Mouse (Mus musculus) induced T-regulatory cell, adult 2 months (primary cell): ENCODE measurements around the gene Timp2.

ENCODE experiments used
- DNase-seq: peaks from one replicate; pipeline ENCODE4 v3.0.0-alpha.2; 2012; ENCODE audit warnings: low read depth

Gene Timp2

DNA sequence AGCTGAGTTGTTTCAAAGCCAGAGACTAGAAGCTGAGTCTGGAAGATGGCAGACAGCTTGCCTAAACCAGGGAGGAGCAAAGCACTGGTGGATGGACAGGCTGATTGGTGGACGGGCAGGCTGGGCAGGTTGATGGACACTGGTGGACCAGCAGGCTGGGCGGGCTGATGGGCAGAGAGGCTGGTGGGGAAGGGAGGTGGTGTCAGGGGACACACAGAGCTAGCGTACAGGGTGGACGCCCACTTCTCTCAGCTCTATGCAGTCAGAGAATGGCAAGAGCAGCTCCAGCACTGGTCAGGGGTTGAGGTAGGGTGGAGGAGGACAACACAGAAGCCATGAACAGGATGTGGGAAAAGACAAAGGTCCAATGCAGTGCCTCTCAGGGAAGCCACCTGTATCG is 13.7 kb upstream of the Timp2 start:
- DNase-seq = no peak

DNA sequence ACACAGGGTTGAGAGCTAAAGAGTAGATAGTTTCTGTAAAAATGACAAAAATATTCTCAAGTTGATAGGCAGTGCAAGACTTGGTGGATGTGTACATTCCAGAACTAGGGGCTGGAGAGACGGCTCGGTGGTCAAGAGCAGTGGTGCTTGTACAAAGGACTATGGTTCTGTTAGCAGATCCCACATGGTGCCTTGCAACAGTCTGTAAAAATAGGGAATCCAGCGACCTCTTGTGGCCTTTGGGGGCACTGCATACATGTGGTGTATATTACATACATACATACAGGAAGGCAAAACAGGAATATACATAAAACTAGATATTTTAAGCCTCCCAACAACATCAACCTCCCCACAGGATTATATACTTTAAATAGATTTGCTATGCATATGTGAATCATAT is 12.8 kb upstream of the Timp2 start:
- DNase-seq = peak; percentile 80

DNA sequence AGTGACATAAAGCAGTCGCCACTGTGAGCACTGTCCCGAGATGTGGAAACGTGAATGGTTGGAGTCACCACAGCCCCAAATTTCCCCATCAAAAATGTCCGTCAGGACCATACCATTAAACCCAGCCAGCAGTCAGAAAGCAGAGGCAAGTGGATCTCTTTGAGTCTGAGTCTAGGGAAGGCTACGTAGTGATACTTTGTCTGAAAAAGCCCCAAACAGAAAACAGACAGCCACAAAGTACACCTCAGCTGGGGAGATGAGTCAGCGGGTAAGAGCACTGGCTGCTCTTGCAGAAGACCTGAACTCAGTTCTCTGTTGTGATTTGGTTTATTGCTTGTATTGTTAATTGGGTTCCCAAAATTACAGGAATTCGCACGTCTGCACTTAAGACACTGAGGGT is 11.0 kb upstream of the Timp2 start:
- peak; percentile 57 for DNase-seq

DNA sequence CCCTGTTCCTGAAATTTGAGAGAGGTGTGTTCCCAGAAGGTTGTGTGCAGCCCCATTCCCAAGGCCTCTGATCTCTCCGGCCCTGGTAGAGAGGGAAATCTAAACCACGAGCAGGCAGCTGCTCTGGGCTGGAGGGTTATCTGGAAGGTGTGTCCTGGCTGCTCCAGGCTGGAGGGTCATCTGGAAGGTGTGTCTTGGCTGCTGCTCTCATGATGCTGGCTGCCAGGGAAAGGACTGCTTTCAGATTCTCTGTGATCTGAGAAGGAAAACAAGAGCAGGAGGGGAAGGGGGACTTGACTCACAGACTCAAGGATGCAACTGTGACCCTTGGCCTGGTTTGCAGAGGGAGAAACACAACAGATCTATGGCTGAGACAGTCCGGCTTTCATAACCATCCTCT is 10.6 kb upstream of the Timp2 start:
- no peak for DNase-seq

DNA sequence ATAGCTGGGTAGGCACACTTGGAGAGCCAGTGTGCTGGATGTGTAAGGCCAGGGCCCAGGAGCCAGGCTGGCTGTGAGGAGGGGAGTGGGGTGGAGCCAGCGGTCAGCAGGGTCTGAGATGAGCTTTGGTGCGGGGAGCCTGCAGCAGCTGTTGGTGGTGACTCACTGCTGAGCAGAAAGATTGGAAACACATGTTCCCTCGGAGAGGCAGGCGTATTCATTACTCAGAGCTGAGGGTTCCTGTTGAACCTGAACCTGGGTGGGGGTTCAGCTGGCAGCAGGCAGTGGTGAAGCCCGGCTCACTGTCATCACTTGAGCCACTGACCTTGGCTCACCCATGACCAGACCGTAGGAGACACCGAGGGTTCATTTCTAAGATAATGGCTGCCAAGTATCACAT is 9.6 kb upstream of the Timp2 start:
- DNase-seq = no peak

DNA sequence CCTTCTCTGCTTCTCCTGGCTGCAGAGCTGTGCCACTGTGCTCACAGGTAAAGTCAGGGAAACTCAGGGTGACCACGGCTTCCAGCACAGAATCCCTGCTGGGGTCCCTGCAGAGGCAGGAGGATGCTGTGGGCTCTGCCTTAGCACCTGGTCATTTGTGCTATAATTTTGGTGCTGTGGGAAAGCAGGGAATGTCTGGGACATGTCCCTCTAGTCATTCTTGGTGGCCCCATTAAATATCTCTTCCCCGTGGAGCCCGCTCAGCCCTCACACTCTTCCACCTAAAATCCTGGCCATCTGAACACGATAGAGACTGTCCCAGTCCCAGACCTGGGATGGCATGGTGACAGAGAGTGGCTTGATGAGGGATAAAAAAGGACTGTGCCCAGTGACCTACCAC is 8.5 kb upstream of the Timp2 start:
- DNase-seq = no peak

DNA sequence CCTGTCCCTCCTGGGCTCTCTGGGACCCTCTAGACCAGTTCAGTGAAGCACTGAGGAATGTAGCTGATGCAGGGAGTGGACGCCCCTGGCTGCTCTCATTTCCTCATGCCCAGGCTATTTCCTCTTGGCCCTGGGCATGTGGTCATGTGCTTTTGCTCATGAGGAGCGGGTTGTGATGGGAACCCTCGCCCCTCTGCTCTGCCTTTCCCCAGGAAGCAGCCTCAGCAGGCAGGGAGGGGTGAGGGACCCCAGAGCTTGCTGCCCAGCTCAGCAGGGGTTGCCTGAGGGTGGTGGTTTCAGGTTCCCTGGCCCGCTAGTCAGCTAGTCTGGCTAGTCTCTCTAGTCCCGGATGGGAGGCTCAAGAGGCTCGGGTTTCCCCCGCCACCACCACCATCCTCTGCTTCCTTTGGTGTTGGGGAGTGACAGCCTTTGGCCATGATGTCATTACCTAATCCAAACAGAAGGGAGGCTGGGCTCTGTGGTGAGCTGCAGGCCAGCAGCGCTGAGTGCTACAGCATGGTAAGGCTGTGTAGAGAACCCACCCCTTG is 7.5 kb upstream of the Timp2 start:
- peak; percentile 81 for DNase-seq

DNA sequence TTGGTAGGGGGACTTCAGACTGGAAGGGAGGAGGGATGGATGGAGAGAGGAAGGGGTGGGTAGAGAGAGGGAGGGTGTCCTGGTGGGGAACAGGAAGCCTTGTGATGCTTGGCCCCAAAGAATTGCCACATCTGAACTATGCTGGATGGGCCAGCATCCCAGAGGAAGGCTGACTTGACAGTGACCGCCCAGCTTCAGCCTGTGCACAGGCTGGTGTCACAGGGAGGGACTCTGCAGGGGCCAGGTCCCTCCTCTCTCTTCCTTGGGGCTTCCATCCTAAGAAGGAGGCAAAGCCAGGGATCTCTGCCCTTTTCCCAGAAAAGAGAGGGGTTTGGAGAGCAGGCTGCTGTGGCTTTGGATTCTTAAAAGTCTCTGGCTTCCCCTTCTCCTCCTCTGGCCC is 7.0 kb upstream of the Timp2 start:
- no peak for DNase-seq

DNA sequence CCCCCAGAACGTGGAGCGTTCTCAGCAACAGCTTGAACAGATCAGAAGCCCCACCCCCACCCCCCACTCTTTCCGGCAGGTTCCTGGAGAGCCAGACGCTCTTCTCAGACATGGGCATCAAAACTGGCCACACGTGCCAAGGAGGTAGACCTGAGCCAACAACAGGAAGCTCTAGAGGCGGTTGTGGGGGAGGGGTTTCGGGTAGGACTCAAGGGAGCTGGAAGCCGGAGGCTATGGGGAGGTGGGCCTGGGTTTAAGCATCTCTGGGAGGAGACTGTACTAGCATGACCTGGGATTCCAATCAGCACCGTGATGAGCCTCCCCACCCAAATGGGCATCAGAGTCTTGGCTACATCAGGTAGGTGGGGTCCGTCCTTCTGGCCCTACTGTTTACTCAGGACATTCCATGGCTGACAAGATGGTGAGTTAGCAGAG is 5.4 kb upstream of the Timp2 start:
- DNase-seq = peak; percentile 74

DNA sequence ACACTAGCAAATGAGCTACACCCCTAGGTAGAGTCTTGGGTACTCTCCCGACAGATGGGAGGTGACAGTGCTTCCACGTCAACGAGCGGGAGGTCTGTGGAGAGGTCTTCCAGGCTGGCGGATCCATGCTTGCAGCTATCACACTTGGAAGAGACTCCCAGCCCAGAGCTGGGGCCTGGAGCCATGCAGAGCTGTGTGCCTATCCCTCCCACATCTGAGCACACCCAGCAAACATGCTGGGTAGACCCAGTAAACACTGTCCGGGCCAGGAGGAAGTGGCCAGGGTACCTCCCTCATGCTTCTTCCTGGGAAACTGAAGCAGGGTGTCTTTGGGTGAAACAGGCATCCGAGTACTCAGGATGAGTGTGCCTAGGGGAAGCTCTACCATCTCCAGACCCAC is 5.0 kb upstream of the Timp2 start:
- DNase-seq = no peak

DNA sequence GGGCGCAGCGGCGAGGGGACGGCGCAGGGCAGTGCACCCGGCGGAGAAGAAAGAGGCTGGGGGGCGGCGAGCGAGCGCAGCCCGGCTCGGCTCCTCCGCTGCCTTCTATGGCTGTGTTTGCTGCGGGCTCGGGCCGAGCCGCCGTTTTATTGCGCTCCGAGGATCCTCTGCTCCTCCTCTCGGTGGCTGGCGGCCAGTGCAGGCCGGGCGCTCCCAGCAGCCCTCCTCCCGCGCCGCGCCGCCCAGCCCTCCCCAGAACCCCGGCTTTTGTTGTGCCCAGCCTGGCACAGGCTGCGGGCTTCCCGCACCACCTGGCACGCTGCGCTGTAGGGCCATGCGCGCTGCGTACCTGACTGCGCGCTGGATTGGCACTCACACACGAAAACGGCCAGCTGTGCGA is 335 bp downstream of the Timp2 start:
- peak; percentile 90 for DNase-seq

DNA sequence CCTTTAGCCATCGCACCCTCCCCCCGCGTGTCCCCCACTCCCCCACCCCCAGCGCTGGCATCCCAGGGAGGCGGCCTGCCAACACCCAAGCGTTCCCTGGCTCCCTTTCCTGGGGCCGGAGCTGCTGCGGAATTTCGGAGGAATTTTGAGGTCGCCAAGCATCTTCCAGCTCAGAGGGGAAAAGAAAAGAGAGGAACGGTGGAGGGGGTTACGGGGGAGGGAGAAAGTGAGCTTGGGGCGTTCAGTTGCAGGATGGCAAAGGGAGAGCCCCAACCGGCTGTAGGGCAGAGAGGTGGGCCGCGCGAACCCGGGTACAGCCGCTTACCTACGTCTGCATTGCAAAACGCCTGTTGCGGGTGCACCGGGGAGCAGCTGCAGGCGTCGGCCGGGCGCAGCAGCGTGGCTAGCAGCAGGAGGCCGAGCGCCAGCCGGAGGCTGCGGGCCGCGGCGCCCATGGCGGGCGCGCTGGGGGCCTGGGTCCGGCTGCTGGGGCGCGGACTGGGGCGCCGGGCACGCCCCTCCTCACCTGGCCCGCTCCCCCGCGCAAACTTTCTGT is 826 bp downstream of the Timp2 start:
- DNase-seq = no peak

DNA sequence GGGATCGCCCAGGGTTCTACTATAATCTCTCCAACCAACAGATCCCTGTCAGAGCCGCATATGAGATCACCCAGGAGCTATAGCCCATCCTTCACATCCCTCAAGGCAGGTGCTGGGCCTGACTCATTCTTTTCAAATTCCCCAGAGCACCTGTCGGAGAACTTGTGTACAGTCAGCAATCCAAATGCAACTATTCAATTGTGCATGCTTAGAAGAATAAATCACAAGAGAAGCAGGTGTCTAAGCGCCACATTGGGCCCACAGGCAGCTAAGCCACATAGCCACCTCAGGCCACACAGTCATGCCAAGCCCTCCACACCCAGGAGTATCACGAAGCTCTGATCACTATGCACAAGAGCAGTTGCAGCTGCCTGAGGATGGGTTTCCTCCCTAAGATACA is 6.0 kb downstream of the Timp2 start:
- DNase-seq = no peak

DNA sequence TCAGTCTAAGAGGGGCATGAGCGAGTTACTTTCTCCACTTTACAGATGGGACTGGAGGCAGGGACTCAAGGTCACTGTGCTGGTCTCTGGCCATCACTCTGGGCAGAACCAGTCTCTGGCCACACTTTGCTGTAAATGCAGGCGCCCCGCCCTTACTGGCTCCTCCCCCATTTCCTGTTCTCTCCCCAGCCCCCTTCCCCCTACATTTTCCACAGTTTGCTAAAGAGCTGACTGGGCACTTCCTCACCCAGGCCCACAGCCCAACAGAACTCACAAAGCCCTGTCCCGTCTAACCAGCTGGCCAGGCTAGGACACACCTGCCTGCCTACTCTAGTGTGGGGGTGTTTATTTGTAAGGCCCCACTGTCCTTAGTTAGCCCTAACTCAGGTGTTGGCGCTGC is 6.7 kb downstream of the Timp2 start:
- DNase-seq = peak; percentile 82

DNA sequence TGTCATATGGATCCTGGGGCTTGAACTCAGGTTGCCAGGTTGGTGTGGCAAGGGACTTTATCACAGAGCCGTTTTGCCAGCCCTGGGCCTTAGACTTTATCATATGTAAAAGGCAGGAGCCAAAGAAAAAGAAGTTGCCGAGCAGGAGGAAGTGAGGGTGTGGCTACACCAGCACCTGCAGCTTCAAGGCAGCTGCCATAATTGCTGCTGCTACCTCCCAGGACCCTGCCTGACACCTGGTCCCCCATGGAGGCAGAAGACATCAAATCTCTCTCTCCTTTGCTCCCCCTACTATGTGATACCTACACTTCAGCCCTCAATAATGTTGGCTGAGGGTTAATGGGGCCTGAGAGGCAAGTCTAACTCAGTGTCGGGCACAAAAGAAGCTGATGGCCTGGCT is 7.1 kb downstream of the Timp2 start:
- no peak for DNase-seq

DNA sequence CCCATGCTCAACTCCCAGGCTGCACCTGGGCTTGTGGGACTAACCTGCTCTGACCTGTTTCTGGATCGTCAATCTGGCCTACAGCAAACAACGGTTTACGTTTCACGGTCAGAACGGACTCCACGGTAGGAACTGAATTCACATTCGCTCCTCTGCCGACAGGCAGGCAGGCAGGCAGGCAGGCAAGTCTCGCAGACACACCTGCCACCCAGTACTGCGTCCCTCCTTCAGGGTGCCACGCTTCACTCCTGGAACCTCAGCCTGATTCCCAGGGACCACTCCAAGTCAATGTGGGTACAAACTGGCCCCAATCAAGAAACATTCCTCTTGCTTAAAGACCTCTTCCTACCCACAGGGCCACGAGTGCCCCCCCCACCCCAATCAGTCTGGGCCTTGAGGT is 7.6 kb downstream of the Timp2 start:
- DNase-seq = no peak

DNA sequence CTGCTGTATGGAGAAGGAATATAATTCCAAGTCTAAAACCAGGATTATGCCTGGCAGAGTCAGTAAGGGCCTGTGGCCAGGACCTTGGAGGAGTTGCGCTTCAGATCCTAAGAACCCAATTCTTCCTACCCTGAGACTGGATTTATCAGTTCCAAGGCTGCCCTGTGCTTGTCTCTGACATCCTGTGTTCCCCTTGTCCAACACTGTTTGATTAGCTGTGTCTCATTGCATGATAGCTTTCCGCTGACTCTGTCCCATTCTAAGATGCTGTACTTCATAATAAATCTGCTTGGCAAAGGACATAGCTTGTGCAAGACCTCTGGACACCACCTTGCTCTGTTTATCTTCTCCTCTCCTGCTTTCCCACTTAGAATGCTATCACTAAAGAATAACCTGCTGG is 8.1 kb downstream of the Timp2 start:
- DNase-seq = no peak

DNA sequence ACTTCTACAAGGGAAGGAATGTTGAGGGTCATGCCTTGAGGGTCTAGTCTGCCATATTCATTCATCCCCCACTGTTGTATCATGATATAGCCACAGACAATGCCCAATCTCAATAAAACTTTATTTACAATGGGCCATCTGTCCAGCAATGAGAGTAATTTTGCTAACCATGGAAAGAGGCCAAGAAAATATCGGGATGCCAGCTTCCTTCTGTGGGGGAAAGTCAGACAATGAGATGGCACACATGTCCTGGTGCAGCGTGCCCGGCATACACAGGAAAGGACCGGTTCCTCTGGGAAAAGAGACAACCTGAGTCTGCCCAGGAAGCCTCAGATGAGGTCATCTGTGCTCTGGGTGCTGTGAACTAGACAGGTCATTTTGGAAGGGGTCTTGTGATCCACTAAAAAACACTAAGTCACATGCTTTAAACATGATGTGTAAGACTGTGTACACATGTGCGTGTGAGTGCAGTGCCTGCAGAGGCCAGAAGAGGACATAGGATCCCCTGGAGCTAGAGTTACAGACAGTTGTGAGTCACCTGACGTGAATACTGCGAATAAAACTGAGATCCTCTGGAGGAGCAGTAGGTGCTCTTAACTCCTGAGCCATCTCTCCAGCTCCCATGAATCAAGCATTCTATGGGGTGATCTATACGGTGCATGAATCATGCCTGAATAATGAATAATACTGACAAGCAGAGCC is 9.0 kb downstream of the Timp2 start:
- DNase-seq = no peak

DNA sequence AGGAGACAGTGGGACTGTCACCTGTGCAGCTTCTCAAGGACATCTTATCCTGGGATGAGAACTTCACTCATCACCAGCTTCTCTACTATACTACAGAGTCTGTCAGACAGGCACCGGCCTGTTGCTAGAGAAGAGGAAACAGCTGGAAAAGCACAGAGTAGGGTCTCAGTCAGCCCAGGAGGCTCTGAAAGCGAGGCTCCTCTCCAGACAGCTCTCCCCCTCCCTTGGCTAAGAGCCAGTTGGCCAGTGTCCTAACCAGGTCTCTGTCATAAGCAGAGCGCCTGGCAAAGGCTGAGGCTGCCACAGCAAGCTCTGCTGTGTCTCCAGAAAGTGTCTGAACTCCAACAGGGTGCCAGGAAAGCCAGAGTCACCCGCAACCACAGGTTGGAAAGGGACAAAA is 9.8 kb downstream of the Timp2 start:
- no peak for DNase-seq

DNA sequence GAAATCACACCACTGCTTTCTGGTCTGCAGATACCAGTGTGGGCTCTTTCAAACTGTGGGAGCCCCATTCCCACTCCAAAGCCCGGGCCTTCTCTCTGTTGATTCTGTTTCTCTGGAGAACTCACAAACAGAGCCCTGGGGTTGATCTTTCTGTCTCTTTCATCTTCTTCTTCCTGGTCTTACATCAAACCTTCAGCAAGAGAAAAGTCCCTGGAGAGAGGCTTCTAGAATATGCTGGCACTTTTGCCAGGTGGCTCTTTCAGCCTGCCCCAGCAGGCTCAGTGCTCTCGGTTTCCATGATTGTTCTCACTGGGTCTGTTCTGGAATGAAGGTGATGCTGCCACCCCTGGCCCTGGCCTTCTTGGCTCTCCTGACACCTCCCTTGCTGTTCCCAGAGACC is 11.9 kb downstream of the Timp2 start:
- no peak for DNase-seq

DNA sequence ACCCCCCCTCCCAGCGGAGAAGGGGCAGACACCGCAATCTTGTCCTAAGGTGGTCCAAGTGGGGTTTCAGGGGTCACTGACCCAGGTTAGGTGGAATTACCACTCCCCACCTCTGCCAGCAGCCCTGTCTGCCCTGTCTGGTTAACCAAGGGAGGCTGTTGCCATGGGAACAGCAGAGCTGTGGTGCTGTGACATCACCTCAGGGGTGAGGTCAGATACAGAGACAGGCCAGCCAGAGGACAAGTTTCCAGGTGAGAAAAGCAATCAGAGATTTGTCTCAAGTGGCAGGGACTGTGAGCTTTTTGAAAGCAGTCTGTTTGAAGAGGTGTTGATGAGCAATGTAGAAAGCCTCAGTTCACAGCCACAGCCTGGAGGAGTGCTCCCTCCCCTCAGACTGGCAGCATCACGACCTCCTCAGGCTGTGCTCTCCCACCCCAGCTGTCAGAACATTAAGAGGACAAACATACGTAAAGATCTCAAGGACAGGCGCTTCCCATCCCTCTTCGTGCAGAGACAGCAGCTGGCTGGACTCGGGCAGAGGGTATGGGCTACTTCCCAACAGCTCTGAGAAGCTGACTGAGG is 13.0 kb downstream of the Timp2 start, which contains the start of gene Cep295nl:
TSS of gene Cep295nl (minus strand) at position 101 of the 582 bp plus-strand sequence.
- peak; percentile 86 for DNase-seq

DNA sequence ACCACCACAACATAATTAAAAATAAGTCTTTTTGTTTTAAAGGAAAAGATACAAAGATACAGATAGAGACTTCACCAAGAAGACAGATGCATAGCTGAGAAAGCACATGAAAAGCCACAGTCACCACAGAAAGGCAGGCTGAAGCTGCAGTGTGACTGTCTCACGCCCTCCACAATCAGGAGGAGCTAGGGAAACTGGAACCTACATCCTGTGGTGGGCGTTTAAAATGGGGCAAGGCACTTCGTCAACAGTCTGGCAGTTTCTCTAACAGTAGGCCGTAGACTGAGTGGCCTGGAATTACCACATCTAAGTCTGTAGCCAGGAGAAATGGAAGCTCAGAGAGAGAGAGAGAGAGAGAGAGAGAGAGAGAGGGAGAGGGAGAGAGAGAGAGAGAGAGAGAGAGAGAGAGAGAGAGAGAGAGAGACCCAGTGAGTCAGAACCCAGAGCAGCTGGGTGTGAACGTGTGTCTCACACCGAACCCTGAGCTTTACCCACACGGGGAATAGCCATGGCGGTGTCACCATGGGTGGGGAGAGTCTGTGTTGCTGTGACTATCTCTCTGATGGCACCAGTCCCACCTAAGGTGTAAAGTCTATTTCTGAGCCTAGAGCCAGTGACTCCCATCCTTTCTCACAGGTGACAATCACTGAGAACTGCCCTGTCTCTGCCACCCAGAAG is 17.9 kb downstream of the Timp2 start:
- DNase-seq = peak; percentile 81

DNA sequence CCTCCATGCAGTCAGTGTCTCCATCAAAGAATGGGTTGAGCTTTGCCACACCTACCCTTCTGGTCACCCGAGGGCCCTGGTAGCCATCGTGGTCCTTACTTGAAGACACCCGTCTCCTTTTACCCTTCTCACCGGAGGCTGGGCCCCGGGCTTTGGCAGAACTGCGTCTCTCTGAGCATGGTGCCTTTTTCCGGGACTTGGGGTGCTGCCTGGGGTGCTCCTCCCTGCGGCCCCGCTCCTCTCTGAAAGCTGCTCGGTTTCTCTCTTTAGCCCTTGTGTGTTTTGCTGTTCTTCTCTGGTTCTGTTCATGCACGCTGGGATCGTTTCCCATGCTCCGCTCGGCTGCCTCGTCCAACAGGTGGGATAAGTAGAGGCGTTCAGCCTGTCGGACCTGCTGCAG is 22.1 kb downstream of the Timp2 start:
- DNase-seq = no peak
